Mouse (Mus musculus) heart, adult 2 months (tissue): ENCODE measurements at regions not wholly inside any gene's neighbourhood (a gene's known extent, or its start where the extent isn't known, plus 50 kb on each side); places are given as distances from the start of the nearest gene placed in this dataset.

Source experiments
- CTCF ChIP-seq: fragments of 200-600 bp; IDR thresholded peaks from 2 replicates; pipeline ENCODE4 v1.8.1; 2022; ENCODE audit warnings: antibody characterized with exemption, mild to moderate bottlenecking, moderate library complexity
- EP300 ChIP-seq: fragments of 200-500 bp; IDR thresholded peaks from 2 replicates; pipeline ENCODE4 v1.6.1; 2011; ENCODE audit warnings: low read depth, low read length, control low read depth; ENCODE audit not compliant: insufficient read depth
- POLR2A ChIP-seq: fragments of 200-500 bp; IDR thresholded peaks from 2 replicates; pipeline ENCODE4 v1.6.1; 2011; ENCODE audit warnings: mild to moderate bottlenecking, low read depth, low read length, control low read depth; ENCODE audit not compliant: insufficient read depth

DNA sequence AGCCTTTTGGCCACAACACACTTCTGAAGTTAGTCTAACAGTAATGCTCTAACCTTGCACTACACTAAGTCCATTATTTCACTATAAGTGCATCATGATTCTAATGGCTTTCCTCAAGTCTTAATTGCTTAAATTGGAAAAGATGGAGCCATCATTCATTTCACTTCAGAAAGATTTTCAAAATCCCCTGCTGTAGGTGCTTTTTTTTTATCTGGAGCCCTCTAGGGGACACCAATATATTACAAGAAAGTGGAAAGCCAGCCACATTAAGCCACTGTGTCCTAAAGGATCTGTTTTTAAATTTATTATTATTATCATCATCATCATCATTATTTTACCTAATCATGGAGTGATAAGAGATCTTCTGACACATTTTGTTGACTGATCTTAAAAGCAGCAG lies 783.7 kb upstream of the Ddx18 start:
- TF ChIP-seq CTCF (peak; percentile 18; the same call in 1 of the 2 replicates), POLR2A (no peak), EP300 (no peak)
